Mouse (Mus musculus): ENCODE measurements around the gene Smc1b. TPM values are rescaled to one million over a fixed set of nuclear protein-coding genes. Genes with fewer than 3 reads are reported as not detected.
"Not testable (repeated sequence)": the region's sequence is repeated elsewhere in the genome, so short reads cannot be mapped to it uniquely, and the experiment has no call there.

The Smc1b gene
- polyA plus RNA-seq, 1 experiment = 0.23 TPM

DNA sequence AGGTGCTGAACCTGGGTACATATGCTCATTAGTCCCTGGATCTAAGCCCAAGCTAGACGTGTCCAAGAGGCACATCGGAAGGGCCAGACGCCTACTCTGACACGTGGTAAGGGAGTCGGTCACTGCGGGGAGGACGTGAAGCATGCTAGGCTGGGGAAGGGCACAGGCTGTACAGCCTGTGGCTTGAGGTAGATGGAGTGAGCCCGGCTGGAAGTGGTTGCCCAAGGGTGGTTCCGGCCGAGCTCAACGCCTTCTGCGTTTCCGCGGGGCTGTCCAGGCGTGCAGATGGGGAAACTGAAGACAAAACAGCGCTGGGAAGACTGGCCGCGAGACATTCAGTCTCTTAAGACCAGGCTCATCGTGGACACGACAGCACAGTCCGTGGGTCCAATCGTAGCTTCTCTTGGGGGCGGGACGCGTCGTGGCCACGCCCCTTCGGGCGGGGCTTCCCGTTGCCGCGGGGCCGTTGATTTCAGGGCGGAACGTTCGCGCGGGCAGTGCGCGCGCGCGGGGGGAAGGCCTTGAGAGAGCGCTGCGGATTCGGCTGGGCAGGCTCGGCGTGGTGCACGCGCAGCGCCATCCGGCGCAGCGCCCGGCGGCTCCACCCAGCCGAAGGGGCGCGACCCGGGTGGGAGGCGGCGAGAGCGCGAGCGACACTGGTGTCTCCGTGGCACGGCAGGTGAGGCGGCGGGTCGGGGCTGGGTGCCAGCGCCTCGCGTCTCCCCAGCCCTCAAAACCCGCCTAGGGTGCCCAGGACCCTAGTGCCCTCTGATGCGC is 95.0 kb downstream of the Smc1b start:
- WGBS = under 1% methylated on average over 54 of the region's 75 CpGs
- DNase-seq = peak; percentile 96 to 99
- Histone ChIP-seq H3K4me1 (ENCODE audit: control insufficient read depth, insufficient read depth, low read length) (peaks cover 2% of the 10 kb centered on the region; the same call in 1 of the 2 replicates), H3K4me3 (replicated peaks; ENCODE audit: insufficient read depth, low read depth, low read length) (peak overlapping the region; percentile 64), H3K27me3 (ENCODE audit: control insufficient read depth, insufficient read depth, low read length) (no peaks in the 10 kb centered on the region), H3K27ac (ENCODE audit: insufficient read depth, low read length) (no peak overlapping the region; the same call in 1 of the 2 replicates)
- TF ChIP-seq POLR2A (IDR thresholded peaks at IDR 0.05; ENCODE audit: borderline replicate concordance, insufficient read depth, low read length) = peak; percentile 60
- TF ChIP-seq CTCF (IDR thresholded peaks at IDR 0.05; ENCODE audit: borderline replicate concordance, insufficient read depth, low read depth, low read length) = no peak

DNA sequence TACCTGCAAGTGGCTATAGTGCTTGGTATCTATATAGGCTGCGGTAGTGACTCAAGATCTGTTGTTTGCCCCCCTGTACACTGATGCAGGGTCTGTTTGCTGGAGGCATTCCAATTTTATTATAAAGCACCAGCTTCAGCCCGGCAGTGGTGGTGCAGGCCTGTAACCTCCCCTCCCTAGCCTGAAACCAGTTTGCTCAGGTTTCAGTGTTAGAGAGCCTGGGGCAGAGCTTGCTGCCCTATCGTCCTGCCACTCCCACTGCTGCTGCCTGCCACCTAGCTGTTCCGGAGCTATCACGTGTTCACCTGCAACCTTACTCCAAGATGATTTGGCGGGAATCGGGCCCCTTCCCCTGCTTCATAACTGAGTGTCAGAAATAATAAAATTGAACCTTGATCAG is 97.8 kb downstream of the Smc1b start:
- H3K27ac ChIP-seq (ENCODE audit: insufficient read depth, low read length); H3K27me3 ChIP-seq (ENCODE audit: control insufficient read depth, insufficient read depth, low read length); DNase-seq; H3K4me1 ChIP-seq (ENCODE audit: control insufficient read depth, insufficient read depth, low read length); H3K4me3 ChIP-seq (replicated peaks; ENCODE audit: insufficient read depth, low read depth, low read length): not testable (repeated sequence)
- 61% methylated on average over 7 of the region's 7 CpGs for WGBS

DNA sequence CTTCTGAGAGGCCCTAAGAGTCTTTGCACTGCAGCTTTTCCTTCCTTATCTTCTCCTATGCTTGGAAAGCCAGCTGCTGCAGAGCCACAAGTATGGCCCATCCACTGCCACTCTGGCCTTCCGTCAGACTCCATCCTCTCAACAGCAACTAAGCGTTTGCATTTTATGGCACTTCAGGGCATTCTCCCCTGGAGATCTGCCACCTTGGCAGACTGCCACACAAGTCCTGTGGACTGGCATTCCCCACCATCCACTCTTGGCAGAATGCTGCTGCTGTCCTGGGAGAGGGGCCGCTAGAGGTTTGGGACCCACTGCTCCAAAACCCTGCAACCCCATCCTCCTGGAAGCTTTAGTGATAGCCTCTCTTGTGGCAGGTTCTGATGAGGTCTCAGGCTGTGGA is 99.9 kb downstream of the Smc1b start:
- WGBS = 13% methylated on average over 3 of the region's 3 CpGs
- TF ChIP-seq CTCF (IDR thresholded peaks at IDR 0.05; ENCODE audit: borderline replicate concordance, insufficient read depth, low read depth, low read length) = no peak
- no peak for TF ChIP-seq POLR2A (IDR thresholded peaks at IDR 0.05; ENCODE audit: borderline replicate concordance, insufficient read depth, low read length)
- no peak for DNase-seq

DNA sequence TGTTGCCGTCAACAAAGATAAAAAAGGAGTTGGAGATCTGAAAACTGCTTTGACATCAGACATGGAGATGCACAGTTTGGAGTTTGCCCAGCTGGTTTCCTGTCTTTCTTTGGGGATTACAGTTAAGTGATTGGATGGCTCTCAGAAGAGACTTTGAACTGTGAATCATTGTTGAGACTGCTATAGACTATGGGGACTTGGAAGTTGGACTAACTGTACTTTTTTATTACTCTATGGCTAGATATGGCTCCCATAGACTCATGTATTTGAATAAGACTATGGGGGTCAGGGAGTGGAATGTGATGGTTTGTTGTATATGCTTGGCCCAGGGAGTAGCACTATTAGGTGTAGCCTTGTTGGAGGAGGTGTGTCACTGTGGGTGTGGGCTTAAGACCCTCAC is 101.1 kb downstream of the Smc1b start:
- H3K4me3 ChIP-seq (replicated peaks; ENCODE audit: insufficient read depth, low read depth, low read length); H3K4me1 ChIP-seq (ENCODE audit: control insufficient read depth, insufficient read depth, low read length); H3K27ac ChIP-seq (ENCODE audit: insufficient read depth, low read length); H3K27me3 ChIP-seq (ENCODE audit: control insufficient read depth, insufficient read depth, low read length); DNase-seq: not testable (repeated sequence)
- WGBS = 93% methylated on average over 1 of the region's 1 CpGs

More for the DNA sequence above, 99.9 kb downstream of the Smc1b start:
- Histone ChIP-seq H3K27me3 (ENCODE audit: control insufficient read depth, insufficient read depth, low read length) (no peaks in the 10 kb centered on the region), H3K4me3 (replicated peaks; ENCODE audit: insufficient read depth, low read depth, low read length) (no peak overlapping the region), H3K4me1 (ENCODE audit: control insufficient read depth, insufficient read depth, low read length) (no peaks in the 10 kb centered on the region), H3K27ac (ENCODE audit: insufficient read depth, low read length) (no peak overlapping the region)

DNA sequence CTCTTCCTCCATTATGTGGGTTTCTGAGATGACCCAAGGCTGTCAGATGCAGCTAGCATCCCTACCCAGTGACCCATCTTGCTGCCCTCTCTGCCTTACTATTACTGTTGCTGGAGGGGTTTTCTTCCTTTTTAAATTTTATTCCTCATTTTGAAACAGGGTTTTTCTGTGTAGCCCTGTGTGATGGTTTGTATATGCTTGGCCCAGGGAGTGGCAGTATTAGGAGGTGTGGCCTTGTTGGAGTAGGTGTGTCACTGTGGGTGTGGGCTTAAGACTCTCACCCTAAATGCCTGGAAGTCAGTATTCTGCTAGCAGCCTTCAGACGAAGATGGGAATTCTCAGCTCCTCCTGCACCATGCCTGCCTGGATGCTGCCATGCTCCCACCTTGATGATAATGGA is 103.1 kb downstream of the Smc1b start, which contains the start of gene Fam118a:
Fam118a (plus strand) TSS at position 301 of the 400 bp plus-strand sequence.
- H3K4me3 ChIP-seq (replicated peaks; ENCODE audit: insufficient read depth, low read depth, low read length); H3K27ac ChIP-seq (ENCODE audit: insufficient read depth, low read length); H3K4me1 ChIP-seq (ENCODE audit: control insufficient read depth, insufficient read depth, low read length); DNase-seq; H3K27me3 ChIP-seq (ENCODE audit: control insufficient read depth, insufficient read depth, low read length): not testable (repeated sequence)
- 68% methylated on average over 1 of the region's 1 CpGs for WGBS

DNA sequence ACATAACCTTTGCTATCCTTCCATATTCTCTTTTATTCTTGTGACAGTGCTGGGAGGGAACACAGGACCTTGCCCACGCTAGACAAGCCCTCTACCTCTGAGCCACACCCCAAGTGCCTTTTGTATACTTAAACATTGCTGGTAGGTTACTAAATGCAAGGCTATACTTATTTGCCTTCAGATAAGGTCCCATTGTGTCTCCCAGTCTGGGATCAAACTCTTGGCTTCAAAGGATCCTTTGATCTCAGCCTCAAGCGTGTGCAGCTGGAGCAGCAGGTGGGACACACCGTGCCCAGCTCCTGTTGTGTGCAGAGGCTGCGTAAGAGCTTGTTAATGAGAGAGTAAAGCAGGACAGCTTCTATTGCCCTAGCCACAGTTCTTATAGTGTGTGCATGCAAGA is 104.0 kb downstream of the Smc1b start:
- Histone ChIP-seq H3K4me1 (ENCODE audit: control insufficient read depth, insufficient read depth, low read length) (no peaks in the 10 kb centered on the region), H3K4me3 (replicated peaks; ENCODE audit: insufficient read depth, low read depth, low read length) (no peak overlapping the region), H3K27ac (ENCODE audit: insufficient read depth, low read length) (no peak overlapping the region), H3K27me3 (ENCODE audit: control insufficient read depth, insufficient read depth, low read length) (no peaks in the 10 kb centered on the region)
- WGBS = 57% methylated on average over 4 of the region's 4 CpGs
- DNase-seq = no peak
- TF ChIP-seq POLR2A (IDR thresholded peaks at IDR 0.05; ENCODE audit: borderline replicate concordance, insufficient read depth, low read length) (no peak), CTCF (IDR thresholded peaks at IDR 0.05; ENCODE audit: borderline replicate concordance, insufficient read depth, low read depth, low read length) (no peak)

DNA sequence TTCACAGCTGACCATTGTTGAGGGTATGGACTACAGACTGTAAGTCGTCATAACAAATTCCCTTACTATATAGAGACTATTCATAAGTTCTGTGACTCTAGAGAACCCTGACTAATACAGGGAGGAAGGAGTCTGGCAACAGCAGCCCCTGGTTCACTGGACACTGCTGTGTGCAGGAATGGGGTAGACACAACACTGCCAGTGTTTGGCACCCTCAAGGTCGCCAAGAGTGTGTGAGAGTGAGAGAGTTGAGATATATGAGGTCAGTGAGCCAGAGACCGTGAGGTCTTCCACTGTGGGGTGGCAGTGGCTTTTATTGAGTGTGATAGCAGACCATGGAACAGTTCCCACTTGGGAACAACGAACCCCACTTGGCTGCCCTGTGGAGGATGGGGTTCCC is 105.6 kb downstream of the Smc1b start:
- TF ChIP-seq POLR2A (IDR thresholded peaks at IDR 0.05; ENCODE audit: borderline replicate concordance, insufficient read depth, low read length) = no peak
- Histone ChIP-seq H3K27me3 (ENCODE audit: control insufficient read depth, insufficient read depth, low read length) (no peaks in the 10 kb centered on the region), H3K27ac (ENCODE audit: insufficient read depth, low read length) (no peak overlapping the region), H3K4me1 (ENCODE audit: control insufficient read depth, insufficient read depth, low read length) (no peaks in the 10 kb centered on the region), H3K4me3 (replicated peaks; ENCODE audit: insufficient read depth, low read depth, low read length) (no peak overlapping the region)
- no peak for DNase-seq
- WGBS = 65% methylated on average over 4 of the region's 4 CpGs

DNA sequence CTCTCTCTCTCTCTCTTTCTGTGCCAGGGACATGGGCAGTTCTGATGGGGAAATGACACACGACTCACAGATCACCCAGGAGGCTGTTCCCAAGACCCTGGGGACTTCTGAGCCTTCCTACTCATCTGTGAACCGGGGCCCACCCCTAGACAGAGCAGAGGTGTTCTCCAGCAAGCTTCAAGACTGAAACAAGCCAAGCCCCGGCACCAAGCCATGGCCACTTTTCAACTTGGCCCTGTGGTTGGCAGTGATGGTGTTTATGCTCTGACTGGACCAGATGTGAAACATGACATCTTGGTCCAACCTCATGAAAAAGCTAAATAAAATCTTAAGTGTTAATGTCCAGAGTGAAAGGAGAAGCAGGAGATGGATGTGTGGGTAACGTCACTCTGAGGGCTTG is 109.6 kb downstream of the Smc1b start:
- TF ChIP-seq POLR2A (IDR thresholded peaks at IDR 0.05; ENCODE audit: borderline replicate concordance, insufficient read depth, low read length) = no peak
- Histone ChIP-seq H3K4me3 (replicated peaks; ENCODE audit: insufficient read depth, low read depth, low read length) (no peak overlapping the region), H3K27me3 (ENCODE audit: control insufficient read depth, insufficient read depth, low read length) (no peaks in the 10 kb centered on the region)

More for the DNA sequence above, 109.6 kb downstream of the Smc1b start:
- Histone ChIP-seq H3K4me1 (ENCODE audit: control insufficient read depth, insufficient read depth, low read length) (0 out of 2 replicates have a peak, but pooled peaks cover 1% of the 10 kb centered on the region), H3K27ac (ENCODE audit: insufficient read depth, low read length) (no peak overlapping the region)
- WGBS = 39% methylated on average over 4 of the region's 4 CpGs
- no peak for DNase-seq
